ENCODE assay signal across 35 mouse cellular contexts in genomic region chr10:70838147-70838546, GRCm38 (mm10).
"Had no signal": no experiment of that assay in that cellular context is flagged by ENCODE, and none has a peak within 500 bp of the region (broad histone marks: within the 10 kb centered on the region; RNA-seq: fewer than 3 reads in every experiment).

No protein-coding gene starts in this region.

- H3K36me3 ChIP-seq: heart, embryonic 10.5 days; heart, embryonic 12.5 days; heart, embryonic 13.5 days; heart, embryonic 15.5 days; hindbrain, embryonic 10.5 days; hindbrain, embryonic 12.5 days; hindbrain, embryonic 13.5 days; hindbrain, embryonic 15.5 days; intestine, embryonic 15.5 days; kidney, embryonic 15.5 days had no signal

- H3K4me1 ChIP-seq: heart, embryonic 10.5 days; heart, embryonic 12.5 days; heart, embryonic 13.5 days; heart, embryonic 15.5 days; hindbrain, embryonic 10.5 days; hindbrain, embryonic 12.5 days; hindbrain, embryonic 13.5 days; hindbrain, embryonic 15.5 days; intestine, embryonic 15.5 days; kidney, embryonic 15.5 days had no signal

- H3K27ac ChIP-seq: heart, embryonic 10.5 days; heart, embryonic 13.5 days; heart, embryonic 15.5 days; hindbrain, embryonic 10.5 days; hindbrain, embryonic 12.5 days; hindbrain, embryonic 13.5 days; hindbrain, embryonic 14.5 days; hindbrain, embryonic 15.5 days; hindbrain, postnatal 0 days; intestine, embryonic 15.5 days; kidney, embryonic 15.5 days; kidney, postnatal 0 days; layer of hippocampus, adult 2 months; left cerebral cortex, adult 2 months had no signal

- H3K4me3 ChIP-seq: heart, embryonic 10.5 days; heart, embryonic 12.5 days; heart, embryonic 13.5 days; heart, embryonic 15.5 days; hindbrain, embryonic 10.5 days; hindbrain, embryonic 12.5 days; hindbrain, embryonic 13.5 days; hindbrain, embryonic 15.5 days; intestine, embryonic 15.5 days; kidney, embryonic 15.5 days; layer of hippocampus, adult 2 months; left cerebral cortex, adult 2 months had no signal

- H3K9ac ChIP-seq: heart, embryonic 12.5 days; heart, embryonic 13.5 days; heart, embryonic 15.5 days; hindbrain, embryonic 12.5 days; hindbrain, embryonic 13.5 days; hindbrain, embryonic 14.5 days; hindbrain, embryonic 15.5 days; intestine, embryonic 15.5 days; kidney, embryonic 15.5 days had no signal

- H3K27me3 ChIP-seq: heart, embryonic 12.5 days; heart, embryonic 13.5 days; heart, embryonic 15.5 days; hindbrain, embryonic 12.5 days; hindbrain, embryonic 13.5 days; hindbrain, embryonic 15.5 days; intestine, embryonic 15.5 days; kidney, embryonic 15.5 days had no signal

- H3K9me3 ChIP-seq: heart, embryonic 10.5 days; heart, embryonic 15.5 days; intestine, embryonic 15.5 days had no signal

- H3K4me2 ChIP-seq: heart, embryonic 11.5 days; heart, embryonic 12.5 days; heart, embryonic 13.5 days; heart, embryonic 15.5 days; hindbrain, embryonic 12.5 days; hindbrain, embryonic 13.5 days; hindbrain, embryonic 14.5 days; hindbrain, embryonic 15.5 days; intestine, embryonic 15.5 days; kidney, embryonic 15.5 days had no signal

- ATAC-seq: hindbrain, postnatal 0 days; inflammation-experienced regulatory T-cells, adult 6 months; intestine, embryonic 15.5 days; intestine, embryonic 16.5 days; intestine, postnatal 0 days had no signal

- DNase-seq: heart, postnatal 10 days; heart, postnatal 14 days; heart, postnatal 36 days; heart, postnatal 4 days; kidney, adult 11 months; kidney, adult 18-20 months; kidney, adult 2 months; kidney, adult 8-10 months; kidney, adult 9 months; kidney, postnatal 10 days; kidney, postnatal 14 days; kidney, postnatal 25 days; kidney, postnatal 36 days; kidney, postnatal 4 days; layer of hippocampus, adult 9-11 months; layer of hippocampus, postnatal 36 days had no signal
